Mouse (Mus musculus): Measurements from ENCODE around the gene Vwce.
A peak's percentile ranks its signal among the peaks of the same experiment; 100 is the strongest.

Vwce gene

DNA sequence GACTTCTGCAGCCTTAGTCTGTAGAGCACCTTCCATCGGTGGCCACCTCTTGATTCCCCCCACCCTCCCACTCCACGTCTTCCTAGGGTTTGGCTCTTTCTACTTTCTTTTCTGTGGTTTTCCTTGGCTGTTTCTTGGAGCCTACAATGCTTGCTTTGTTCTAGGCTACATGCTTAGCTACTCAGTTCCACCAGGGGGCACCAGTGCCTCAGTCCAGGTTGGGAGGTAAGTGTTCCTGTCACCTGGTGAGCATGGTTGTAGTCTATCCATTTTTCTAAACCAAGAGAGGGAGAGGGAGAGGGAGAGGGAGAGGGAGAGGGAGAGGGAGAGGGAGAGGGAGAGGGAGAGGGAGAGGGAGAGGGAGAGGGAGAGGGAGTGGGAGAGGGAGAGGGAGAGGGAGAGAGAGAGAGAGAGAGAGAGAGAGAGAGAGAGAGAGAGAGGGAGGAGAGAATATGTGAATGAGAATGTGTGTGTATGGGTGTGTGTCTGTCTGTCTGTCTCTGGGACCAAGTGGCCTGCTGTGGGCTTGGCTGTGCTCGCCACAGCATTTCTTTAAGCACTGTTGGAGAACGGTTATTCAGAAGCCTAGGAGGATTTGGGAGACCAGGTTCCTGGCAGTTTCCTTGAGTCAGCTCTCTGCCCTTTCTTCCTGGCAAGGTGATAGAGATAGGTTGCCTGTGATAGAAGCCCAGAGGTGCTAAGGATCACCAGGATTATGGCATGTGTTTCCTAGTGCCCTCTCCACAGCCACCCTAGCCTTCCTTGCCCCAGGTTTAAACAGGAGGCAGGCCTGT lies 80.9 kb downstream of the Vwce start:
- peak in 1 of 2 experiments; percentile 29 for DNase-seq (ENCODE audit: low spot score in 2 of 2)

GRCm38 (mm10) chr19:10715476-10715875 lies 81.5 kb downstream of the Vwce start:
- no peak for DNase-seq (ENCODE audit: low spot score in 2 of 2)

Data from heart, adult 9 months (tissue).